8 mouse cellular contexts compared by ENCODE assay signal in genomic region chr5:121835949-121836691, GRCm38 (mm10). TPM values are rescaled to one million over a fixed set of nuclear protein-coding genes. Genes with fewer than 3 reads are reported as not detected.
DNase-seq lines count a peak whose midpoint lies in the region; ATAC-seq and TF ChIP-seq lines count a peak whose summit lies in the region.

No protein-coding gene starts in this region.

- peak overlapping the region; percentile 98 for H3K27ac ChIP-seq in layer of hippocampus, adult 2 months
- peak overlapping the region; percentile 89 for H3K27ac ChIP-seq in kidney, embryonic 15.5 days

- in situ Hi-C loops in Patski (cut with MboI; ENCODE audit: low pct_unique_long_range_greater_than_20kb): no loop called here

- ATAC-seq in Patski: peak; percentile 31
- peak; percentile 18 for ATAC-seq in kidney, embryonic 15.5 days (replicated peaks; ENCODE audit: low FRiP score)

- POLR2A ChIA-PET in Patski (lab: Charles Lee): interaction anchor here (0.8 to 7.0 kb wide), 3 partner anchors 10 to 23 kb away, joined by 3 to 61 read pairs (median 5); no protein-coding TSS in a partner anchor

- peak overlapping the region; percentile 95 for H3K4me2 ChIP-seq in kidney, embryonic 15.5 days

- peak overlapping the region; percentile 65 for H3K9ac ChIP-seq in kidney, embryonic 15.5 days

- CTCF ChIA-PET in Patski (lab: Charles Lee): interaction anchor here (1.2 to 1.8 kb wide), 5 partner anchors 10 to 21 kb away, joined by 3 to 5 read pairs (median 4); no protein-coding TSS in a partner anchor

- no peaks in the 10 kb centered on the region for H3K27me3 ChIP-seq in Patski
- no peaks in the 10 kb centered on the region for H3K27me3 ChIP-seq in kidney, embryonic 15.5 days

- H3K4me1 ChIP-seq in kidney, embryonic 15.5 days: peaks cover 67% of the 10 kb centered on the region

- peak in 1 of 2 experiments; percentile 38 for DNase-seq in layer of hippocampus, adult 2 months (ENCODE audit: low spot score in 2 of 2)
- no peak for DNase-seq in layer of hippocampus, adult 9-10 months (ENCODE audit: low spot score)
- no peak for DNase-seq in Patski (ENCODE audit: low read depth, low spot score)
- peak; percentile 82 for DNase-seq in gastrocnemius, postnatal 25 days
- peak; percentile 79 for DNase-seq in lung, postnatal 36 days
- peak; percentile 83 to 91 for DNase-seq in spleen, postnatal 4 days (ENCODE audit: low spot score in 2 of 2)
- no peak for DNase-seq in yolk sac, embryonic 10.5 days (ENCODE audit: low spot score)

- under 1% methylated on average over 50 of the region's 51 CpGs for WGBS in kidney, embryonic 15.5 days

- H3K9me3 ChIP-seq in kidney, embryonic 15.5 days (replicated peaks): no peaks in the 10 kb centered on the region

- no peak for TF ChIP-seq CTCF in layer of hippocampus, adult 2 months (conservative IDR thresholded peaks at IDR 0.05)
- no peak for TF ChIP-seq CTCF in Patski (IDR thresholded peaks at IDR 0.05)

- H3K4me3 ChIP-seq in layer of hippocampus, adult 2 months: peak overlapping the region; percentile 87
- H3K4me3 ChIP-seq in kidney, embryonic 15.5 days (replicated peaks): peak overlapping the region; percentile 75

- peaks cover 7% of the 10 kb centered on the region; the same call in 1 of the 2 replicates for H3K36me3 ChIP-seq in kidney, embryonic 15.5 days

RNA-seq across cellular contexts. Expression of gene Sh2b3, which starts 1.3 kb away (rescaled TPM):
- total RNA-seq in layer of hippocampus, adult 2 months (2021): 10 to 100 TPM; 19.9 to 21.6 TPM
- polyA plus RNA-seq in Patski (2021): 22.2 TPM
- 10 to 100 TPM; 12.1 to 14.9 TPM for total RNA-seq in gastrocnemius, postnatal 25 days (2021)
- polyA plus RNA-seq in kidney, embryonic 15.5 days (2015; fragmentation: Nextera tagmentation; extraction: Ambion mirVana): 18.6 and 19.4 TPM in 2 replicates

RNA-seq across cellular contexts. Expression of gene Pheta1, which starts 12.7 kb away (rescaled TPM):
- 1 to 10 TPM; 8.3 to 8.8 TPM for total RNA-seq in layer of hippocampus, adult 2 months (2021)
- 17.9 TPM for polyA plus RNA-seq in Patski (2021)
- total RNA-seq in gastrocnemius, postnatal 25 days (2021): 1 to 10 TPM; 4.3 to 4.9 TPM
- polyA plus RNA-seq in kidney, embryonic 15.5 days (2015; fragmentation: Nextera tagmentation; extraction: Ambion mirVana): 27.7 and 29.0 TPM in 2 replicates

Comparison
In these comparisons a context has a peak if more than half of its experiments do, and no peak if none do; other contexts are left out.
1. DNase-seq: peak in gastrocnemius, postnatal 25 days (single experiment), lung, postnatal 36 days (single experiment) and spleen, postnatal 4 days (2 of 2); none in layer of hippocampus, adult 9-10 months (single experiment), Patski (single experiment) and yolk sac, embryonic 10.5 days (single experiment).